Mouse (Mus musculus): ENCODE measurements around the gene Zbtb34. TPM values are rescaled to one million over a fixed set of nuclear protein-coding genes. Genes with fewer than 3 reads are reported as not detected.

Zbtb34 gene
- total RNA-seq, 2 experiments from 2014 or later, result 4.7 to 8.0 TPM

DNA sequence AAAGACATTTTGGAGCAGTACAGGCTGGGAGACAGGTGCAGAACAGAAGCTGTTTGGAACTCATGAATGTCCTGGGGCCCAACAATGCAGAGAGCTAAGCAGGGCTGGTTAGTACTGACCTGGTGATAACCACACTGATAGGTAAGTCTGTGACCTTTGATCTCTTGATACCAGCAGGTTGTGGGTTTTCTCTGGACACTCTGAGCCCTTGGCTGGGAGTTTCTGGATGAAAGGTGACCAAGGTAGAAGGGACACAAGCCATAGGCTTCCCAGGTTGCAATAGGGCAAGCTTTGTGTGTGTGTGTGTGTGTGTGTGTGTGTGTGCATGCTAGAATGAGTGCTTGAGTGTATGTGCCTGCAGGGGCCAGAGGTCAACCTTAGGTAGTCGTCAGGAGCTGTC, 15.7 kb upstream of the Zbtb34 start:
- DNase-seq, result no peak

GRCm38 (mm10) chr2:33445741-33446140, 14.6 kb upstream of the Zbtb34 start:
- no peak for DNase-seq

GRCm38 (mm10) chr2:33444862-33445261, 13.7 kb upstream of the Zbtb34 start:
- DNase-seq, result no peak

DNA sequence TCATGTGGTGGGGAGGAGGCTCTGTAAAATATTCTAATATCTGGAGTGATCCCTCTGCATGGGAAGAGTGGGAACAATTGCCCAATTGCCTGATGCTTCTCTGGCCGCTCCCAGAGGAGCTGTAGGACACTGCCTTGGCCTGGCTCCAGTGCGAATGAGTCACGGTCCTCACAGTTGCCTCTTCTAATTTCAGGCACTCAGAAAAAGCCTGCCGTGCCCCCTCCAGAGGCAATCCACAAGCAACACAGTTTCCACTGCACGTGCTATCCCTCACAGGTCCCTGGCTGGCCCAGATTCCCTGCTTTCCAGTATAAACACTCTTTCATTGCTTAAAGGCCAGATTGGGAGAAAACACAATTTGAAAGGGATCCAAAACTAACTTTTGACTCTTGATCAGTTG, 13.2 kb upstream of the Zbtb34 start:
- peak; percentile 95 for DNase-seq

- no peak for DNase-seq
These were observed 11.6 kb upstream of the Zbtb34 start for GRCm38 (mm10) chr2:33442701-33443100.

- DNase-seq, result no peak
These were observed 9.8 kb upstream of the Zbtb34 start for GRCm38 (mm10) chr2:33440893-33441292.

DNA sequence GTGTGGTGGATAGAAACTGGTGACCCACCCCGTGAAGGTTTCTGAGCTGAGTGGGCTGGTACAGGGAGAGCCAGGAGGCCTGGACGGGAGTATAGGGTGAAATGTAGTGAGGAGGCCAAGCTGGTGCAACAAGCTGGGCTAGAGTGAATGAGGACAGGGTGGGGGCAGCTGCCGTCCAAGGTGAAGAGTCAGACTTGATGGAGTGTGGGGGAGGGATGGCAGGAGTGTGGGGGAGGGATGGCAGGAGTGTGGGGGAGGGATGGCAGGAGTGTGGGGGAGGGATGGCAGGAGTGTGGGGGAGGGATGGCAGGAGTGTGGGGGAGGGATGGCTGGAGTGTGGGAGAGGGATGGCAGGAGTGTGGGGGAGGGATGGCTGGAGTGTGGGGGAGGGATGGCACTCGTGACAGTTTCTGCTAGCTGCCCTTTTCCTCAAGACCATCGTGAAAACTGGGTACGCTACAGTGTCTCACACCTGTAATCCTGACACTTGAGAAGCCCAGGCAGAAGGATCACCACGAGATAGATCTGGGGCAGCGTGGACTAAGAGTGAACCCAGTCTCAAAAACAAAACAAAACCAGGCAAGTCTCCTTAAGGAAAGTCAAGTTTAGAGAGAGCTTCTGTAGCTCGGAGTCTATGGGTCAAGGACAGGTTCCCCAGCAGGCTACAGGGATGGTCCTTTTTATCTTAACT, 9.0 kb upstream of the Zbtb34 start:
- DNase-seq, result no peak

DNA sequence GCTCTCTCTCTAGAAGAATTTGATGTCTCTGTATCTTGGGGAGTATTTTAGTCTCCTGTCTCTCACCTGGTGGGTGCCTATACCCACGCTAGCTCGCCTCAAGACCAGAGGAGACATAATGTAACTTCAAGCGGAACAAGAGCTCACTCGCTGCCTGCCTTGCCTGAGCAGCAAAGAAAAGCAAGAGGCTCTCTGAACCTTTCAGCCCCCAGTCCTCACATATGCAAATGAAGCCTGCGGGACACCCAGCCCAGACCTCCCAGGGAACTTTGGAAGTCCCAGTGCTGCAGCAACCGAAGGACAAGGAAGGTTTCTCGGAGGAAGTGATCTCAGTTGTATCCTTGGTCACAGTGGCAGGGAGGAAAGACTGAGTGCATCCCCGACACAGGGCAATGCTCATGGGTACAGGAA, 8.4 kb upstream of the Zbtb34 start:
- no peak for DNase-seq

- DNase-seq, result no peak
These were observed 7.3 kb upstream of the Zbtb34 start for GRCm38 (mm10) chr2:33438377-33438776.

- no peak for DNase-seq
These were observed 6.1 kb upstream of the Zbtb34 start for GRCm38 (mm10) chr2:33437184-33437583.

DNA sequence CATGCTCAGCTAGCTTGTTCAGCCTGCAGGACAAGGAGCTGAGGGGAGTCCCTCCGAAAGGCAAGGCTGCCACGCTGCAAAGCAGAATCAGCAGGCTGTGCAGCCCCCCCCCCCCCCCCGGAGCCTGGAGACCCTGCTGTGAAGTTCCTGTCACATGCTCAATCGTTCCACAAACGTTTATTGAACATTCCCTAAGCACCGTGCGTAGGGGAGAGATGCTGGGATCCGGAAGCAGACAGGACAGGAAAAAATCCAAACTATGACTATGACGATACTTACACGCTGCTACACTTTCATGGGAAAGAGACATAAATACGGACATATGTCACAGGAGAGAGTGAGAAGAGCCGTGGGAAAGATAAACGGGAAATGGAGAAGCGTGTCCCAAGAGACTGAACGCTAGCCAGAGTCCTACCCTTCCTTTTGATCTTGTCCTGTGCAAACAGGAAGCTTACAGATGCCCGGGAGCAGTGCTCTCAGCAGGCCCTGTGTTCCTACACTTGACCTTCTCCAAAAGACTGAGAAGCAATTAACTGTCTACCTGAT, 5.0 kb upstream of the Zbtb34 start:
- DNase-seq, result no peak

GRCm38 (mm10) chr2:33435036-33435650, 4.0 kb upstream of the Zbtb34 start:
- DNase-seq, result no peak

DNA sequence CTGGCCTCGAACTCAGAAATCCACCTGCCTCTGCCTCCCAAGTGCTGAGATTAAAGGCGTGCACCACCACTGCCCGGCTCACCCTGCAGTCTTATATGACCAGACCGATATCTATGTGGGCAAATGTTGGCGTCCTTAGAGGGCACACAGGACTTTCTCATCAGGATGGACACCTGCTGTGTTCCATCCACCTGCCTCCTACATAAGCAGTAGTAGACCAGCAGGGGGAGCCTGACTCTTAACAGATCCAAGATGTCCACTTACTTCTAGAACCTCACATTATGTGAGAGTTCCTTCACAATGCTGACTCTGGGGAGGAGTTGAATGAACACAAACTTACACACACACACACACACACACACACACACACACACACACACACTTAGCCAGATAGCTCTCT, 1.8 kb upstream of the Zbtb34 start:
- DNase-seq, result peak; percentile 33 to 65

DNA sequence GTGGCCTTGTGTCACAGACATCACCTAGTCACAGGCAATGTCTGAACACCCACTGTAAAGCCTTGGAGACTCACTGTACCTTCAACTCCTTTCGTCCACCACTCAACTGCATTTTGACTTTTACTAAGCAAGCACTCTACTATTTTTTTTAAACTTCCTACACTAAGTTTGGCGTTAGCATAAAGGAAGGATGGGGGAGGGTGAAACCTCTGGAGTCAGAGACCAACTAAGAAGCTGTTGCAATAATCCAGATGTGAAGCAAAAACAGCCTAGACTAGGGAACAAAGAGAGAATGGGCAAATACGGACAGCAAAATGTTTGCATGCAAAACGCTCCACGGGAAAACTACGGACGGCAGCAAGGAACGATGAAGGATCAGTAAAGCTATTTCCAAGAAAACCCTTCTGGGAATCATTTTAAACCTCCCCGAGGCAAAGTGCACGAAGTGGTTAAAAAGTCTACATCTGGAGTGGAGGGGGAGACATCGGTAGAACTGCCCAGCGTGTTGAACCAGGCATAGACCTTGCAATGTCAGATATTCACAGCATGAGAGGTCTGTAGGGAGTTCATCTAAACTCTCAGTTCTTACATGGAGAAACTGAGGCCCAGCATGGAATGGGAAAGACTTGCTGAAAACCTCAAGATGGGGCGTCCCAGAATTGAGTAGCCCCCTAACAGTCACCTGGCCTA, 898 bp downstream of the Zbtb34 start:
- DNase-seq, result peak; percentile 37

GRCm38 (mm10) chr2:33429339-33429738, 1.8 kb downstream of the Zbtb34 start:
- DNase-seq, result peak; percentile 51 to 64

DNA sequence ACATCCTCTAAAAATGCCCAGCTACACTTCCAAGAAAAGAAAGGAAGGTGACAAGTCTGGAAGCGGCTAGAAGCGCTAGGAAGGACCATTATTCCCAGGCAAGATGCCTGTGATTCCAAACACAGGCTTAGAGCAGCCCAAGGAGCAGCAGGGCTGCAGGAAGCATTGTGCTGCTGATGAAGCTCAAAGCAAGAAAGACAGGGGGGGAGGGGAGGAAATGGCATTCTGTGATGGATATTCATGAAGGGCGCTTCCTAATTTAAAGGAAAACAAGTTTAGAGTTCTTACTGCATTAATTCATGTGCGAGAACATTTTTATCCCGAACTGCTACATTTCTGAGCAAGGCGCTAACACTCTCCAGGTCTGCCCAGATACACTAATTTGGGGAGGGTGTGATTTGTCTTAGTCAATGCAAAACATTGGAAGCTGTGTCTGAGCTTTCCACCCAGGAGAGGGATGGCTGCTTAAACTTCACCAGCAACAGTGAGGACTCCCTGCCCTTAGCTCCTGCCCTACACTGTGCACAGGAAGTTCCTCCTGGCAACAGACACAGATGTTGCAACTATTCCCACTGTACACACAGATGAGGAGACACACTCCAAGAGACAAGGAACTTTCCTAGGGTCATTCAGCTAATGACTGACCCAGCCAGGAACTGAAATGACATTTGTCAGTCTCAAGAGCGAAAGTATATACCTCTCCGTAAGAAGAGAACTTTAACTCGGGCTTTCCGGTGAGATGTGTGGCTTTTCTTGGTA, 4.3 kb downstream of the Zbtb34 start:
- peak in 1 of 2 experiments; percentile 53 for DNase-seq

GRCm38 (mm10) chr2:33417454-33417853, 13.7 kb downstream of the Zbtb34 start:
- DNase-seq, result no peak

- DNase-seq, result no peak
These were observed 17.1 kb downstream of the Zbtb34 start for GRCm38 (mm10) chr2:33414019-33414418.

- DNase-seq, result no peak
These were observed 19.0 kb downstream of the Zbtb34 start for GRCm38 (mm10) chr2:33412111-33412510.

DNA sequence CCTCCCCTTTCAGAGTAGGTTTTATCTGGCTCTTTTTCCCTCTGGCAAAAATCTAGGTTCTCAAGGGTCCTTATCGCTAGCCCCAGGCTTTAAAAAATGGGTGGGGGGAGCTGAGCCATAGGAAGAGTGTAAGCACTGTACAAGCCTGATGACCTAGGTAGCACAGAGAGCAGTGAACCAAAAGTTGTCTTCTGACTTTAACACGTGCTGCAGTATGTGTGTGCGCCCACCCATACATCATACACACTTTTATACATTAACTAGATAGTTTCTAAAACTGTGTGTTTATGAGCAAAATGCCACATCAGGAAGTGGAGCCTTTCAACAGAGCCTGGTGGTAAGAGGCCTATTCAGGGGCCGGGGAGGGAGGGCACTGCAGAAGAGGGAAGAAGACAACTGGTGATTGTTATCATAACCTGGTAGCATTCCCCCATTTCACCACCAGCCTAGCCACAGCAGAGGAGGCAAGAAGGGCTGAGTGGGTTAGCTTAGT, 27.6 kb downstream of the Zbtb34 start:
- DNase-seq, result no peak

DNA sequence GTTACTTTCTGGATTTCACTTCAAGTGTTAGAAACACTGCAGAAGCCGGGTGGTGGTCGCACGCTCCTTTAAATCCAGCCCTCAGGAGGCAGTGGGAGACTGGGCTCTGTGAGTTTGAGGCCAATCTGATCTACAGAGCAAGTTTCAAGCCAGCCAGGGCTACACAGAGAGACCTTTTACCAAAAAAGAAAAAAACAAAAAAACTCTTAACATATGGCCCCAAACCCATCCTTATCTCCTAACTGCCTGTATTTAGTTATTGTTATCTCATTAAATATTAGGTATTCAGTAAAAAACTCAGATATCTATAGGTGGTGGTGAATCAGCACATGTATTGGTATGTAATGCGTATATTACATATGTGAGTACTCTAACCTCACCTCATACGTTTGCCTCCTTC, 28.5 kb downstream of the Zbtb34 start:
- no peak for DNase-seq

DNA sequence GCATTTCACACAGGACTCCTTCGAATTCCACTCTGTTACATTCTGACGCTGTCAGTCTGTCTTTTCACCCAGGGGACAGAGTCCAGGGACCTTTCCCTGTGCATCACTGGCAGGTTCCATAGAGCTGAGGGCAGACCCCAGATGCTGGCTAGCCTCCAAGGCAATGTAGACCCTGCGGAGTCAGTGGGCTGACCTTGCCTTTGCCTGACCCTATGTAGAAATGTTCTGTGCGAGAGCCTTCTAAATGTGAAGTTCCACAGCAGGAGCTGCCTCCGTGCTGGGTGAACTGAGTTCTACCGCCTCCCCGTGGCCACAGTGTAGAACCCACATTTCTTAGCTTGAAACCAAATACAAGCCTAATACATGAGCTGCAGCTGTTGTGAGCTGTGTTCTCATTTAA, 28.9 kb downstream of the Zbtb34 start:
- DNase-seq, result peak; percentile 46 to 79

Data from heart, adult 18-20 months (tissue).